Mouse (Mus musculus): ENCODE measurements around the gene Rflnb. TPM values are rescaled to one million over a fixed set of nuclear protein-coding genes. Genes with fewer than 3 reads are reported as not detected.

The Rflnb gene
- polyA plus RNA-seq (2012; ENCODE audit: insufficient read depth, insufficient read length, missing spikeins), result not detected in 2 replicates

DNA sequence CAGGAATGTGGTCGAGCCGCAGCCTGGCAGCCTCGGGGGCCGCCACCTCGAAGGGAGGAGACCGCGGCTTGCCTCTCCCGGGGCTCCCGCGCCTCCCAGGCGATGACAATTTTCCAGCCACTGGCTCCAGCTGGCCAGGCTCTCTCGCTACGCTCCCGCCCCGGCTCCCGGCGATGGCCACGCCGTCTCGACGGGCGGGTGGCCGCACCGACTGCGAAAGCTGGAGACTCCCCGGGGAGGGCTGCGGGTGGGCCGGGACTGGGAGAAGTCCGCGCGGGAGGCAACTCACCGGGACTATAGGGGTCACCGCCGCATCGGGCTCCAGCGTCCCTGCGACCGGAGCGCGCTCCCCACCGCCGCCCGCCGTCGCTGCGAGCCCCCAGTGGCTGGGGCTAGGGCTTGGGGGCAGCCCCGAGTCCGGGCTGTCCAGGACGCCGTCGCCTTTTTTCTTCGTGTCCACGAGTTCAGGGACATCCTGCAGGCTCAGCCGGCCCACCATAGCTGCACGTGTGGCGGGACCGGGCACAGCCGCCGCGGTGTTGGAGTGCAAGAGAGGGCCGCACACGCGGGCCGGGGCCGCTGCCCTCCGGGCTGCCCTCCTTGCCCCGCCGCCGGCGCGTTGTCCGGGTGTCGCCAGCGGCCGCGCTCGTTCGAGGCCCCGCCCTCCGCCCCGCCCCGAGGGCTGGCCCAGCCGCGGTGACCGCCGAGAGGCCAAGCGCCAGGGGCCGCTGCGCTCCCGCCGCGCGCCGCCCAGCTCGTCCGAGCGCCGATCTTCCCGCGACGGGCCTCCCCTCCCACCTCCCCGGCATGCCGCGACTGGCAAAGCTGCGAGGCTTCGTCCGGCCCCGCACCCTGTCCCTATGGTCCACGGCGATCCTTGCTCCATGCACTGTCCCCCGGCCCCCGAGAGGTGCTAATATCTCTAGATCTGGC, at the start of gene Rflnb:
Rflnb (minus strand) TSS at position 644 of the 933 bp plus-strand sequence.
- H3K27ac ChIP-seq (ENCODE audit: insufficient read depth, low read depth, low read length), result no peak within 1 kb of the TSS
- TF ChIP-seq POLR2A (IDR thresholded peaks at IDR 0.05; ENCODE audit: borderline replicate concordance, low read depth, low read length), result no peak
- TF ChIP-seq CTCF (IDR thresholded peaks at IDR 0.05; ENCODE audit: low read depth, low read length), result no peak
- H3K4me3 ChIP-seq (ENCODE audit: insufficient read depth, low read length), result peak within 1 kb of the TSS; percentile 67
- no peaks in the 10 kb centered on the region for H3K4me1 ChIP-seq (ENCODE audit: control insufficient read depth, insufficient read depth, low read length)

DNA sequence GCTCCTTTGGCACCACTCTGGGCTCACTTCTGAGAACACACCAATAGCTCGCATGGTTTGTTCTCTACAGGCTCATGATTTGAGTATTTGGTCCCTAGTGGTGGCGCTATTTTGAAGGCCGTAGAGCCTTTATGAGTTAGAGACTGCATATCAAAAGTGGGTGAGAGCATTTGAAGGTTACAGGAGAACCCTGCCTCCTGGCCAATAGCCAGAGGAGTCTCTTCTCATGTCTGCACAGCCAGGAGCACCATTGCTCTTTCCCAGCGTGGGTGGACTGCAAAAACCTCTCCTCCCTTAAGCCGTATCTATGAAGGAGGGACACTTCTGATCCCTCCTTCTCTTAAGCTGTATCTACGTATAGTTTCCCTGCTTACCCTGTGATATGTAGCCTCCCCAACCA, 49.8 kb upstream of the Rflnb start:
- TF ChIP-seq POLR2A (IDR thresholded peaks at IDR 0.05; ENCODE audit: borderline replicate concordance, low read depth, low read length), result no peak
- TF ChIP-seq CTCF (IDR thresholded peaks at IDR 0.05; ENCODE audit: low read depth, low read length), result no peak
- no peaks in the 10 kb centered on the region for H3K4me1 ChIP-seq (ENCODE audit: control insufficient read depth, insufficient read depth, low read length)
- no peak overlapping the region for H3K27ac ChIP-seq (ENCODE audit: insufficient read depth, low read depth, low read length)
- no peak overlapping the region for H3K4me3 ChIP-seq (ENCODE audit: insufficient read depth, low read length)

DNA sequence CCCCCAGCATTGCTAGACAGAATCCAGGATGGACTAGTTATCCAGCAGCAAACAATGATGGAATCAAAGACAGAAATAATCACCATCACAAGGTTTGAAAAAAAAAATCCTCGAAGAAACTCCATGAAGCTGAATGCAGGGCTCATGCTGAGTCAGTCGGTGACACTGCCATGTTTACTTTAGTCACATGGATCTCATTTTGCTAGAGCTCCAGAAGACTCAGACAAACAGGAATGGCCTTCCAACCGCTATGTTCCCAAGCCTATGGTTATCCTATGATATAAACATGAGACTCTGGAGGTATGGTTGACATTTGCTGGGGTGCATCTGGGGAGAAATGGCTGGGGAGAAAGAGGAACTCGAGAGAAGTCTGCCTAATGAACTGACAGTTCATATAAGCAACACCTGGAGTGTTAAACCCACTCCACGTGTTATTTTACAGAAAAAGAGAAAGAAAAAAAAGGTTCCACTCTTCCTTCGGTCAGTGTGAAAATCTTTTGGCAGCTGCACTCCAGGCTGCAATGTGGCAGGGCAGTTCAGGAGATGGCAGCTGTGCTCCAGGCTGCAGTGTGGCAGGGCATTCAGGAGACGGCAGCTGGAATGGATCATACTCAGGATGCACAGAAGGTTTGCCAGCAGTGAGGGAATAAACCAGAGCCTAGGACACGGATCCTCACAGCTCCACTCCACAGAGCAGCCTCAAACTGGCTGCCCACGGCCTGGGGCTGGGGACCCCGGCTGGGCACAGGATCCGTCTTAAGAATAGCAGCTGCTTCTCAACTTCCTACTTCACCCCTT, 46.9 kb upstream of the Rflnb start:
- Histone ChIP-seq H3K4me1 (ENCODE audit: control insufficient read depth, insufficient read depth, low read length) (no peaks in the 10 kb centered on the region), H3K4me3 (ENCODE audit: insufficient read depth, low read length) (no peak overlapping the region), H3K27ac (ENCODE audit: insufficient read depth, low read depth, low read length) (no peak overlapping the region)
- TF ChIP-seq CTCF (IDR thresholded peaks at IDR 0.05; ENCODE audit: low read depth, low read length) (no peak), POLR2A (IDR thresholded peaks at IDR 0.05; ENCODE audit: borderline replicate concordance, low read depth, low read length) (no peak)

DNA sequence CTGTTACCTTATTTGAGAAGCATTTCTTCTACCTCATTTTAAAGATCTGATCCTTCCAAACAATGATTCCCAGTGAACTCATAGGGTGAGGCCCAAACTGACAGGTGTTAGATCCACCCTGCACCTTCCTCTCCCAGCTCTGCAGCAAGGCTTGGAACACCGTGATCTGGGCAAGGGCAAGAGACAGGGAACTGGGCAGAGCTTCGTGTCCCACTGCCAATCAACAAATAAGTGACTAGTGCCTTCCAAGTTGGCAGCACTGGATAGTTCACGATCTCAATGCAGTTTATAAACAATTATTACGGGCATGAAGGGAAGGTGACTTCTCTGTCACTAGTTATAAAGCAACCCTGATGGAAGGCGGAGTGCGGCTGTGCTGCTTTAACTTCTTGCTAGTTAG, 42.2 kb upstream of the Rflnb start:
- Histone ChIP-seq H3K4me3 (ENCODE audit: insufficient read depth, low read length) (no peak overlapping the region), H3K4me1 (ENCODE audit: control insufficient read depth, insufficient read depth, low read length) (no peaks in the 10 kb centered on the region), H3K27ac (ENCODE audit: insufficient read depth, low read depth, low read length) (no peak overlapping the region)
- TF ChIP-seq POLR2A (IDR thresholded peaks at IDR 0.05; ENCODE audit: borderline replicate concordance, low read depth, low read length), result no peak
- TF ChIP-seq CTCF (IDR thresholded peaks at IDR 0.05; ENCODE audit: low read depth, low read length), result no peak

GRCm38 (mm10) chr11:76066563-76067156, 39.1 kb upstream of the Rflnb start:
- 0 out of 2 replicates have a peak, but pooled peaks cover 3% of the 10 kb centered on the region for H3K4me1 ChIP-seq (ENCODE audit: control insufficient read depth, insufficient read depth, low read length)
- TF ChIP-seq CTCF (IDR thresholded peaks at IDR 0.05; ENCODE audit: low read depth, low read length), result no peak
- TF ChIP-seq POLR2A (IDR thresholded peaks at IDR 0.05; ENCODE audit: borderline replicate concordance, low read depth, low read length), result no peak
- no peak overlapping the region for H3K27ac ChIP-seq (ENCODE audit: insufficient read depth, low read depth, low read length)
- no peak overlapping the region for H3K4me3 ChIP-seq (ENCODE audit: insufficient read depth, low read length)

GRCm38 (mm10) chr11:76065521-76066095, 38.0 kb upstream of the Rflnb start:
- Histone ChIP-seq H3K27ac (ENCODE audit: insufficient read depth, low read depth, low read length) (no peak overlapping the region), H3K4me3 (ENCODE audit: insufficient read depth, low read length) (no peak overlapping the region), H3K4me1 (ENCODE audit: control insufficient read depth, insufficient read depth, low read length) (0 out of 2 replicates have a peak, but pooled peaks cover 3% of the 10 kb centered on the region)
- TF ChIP-seq POLR2A (IDR thresholded peaks at IDR 0.05; ENCODE audit: borderline replicate concordance, low read depth, low read length), result no peak
- TF ChIP-seq CTCF (IDR thresholded peaks at IDR 0.05; ENCODE audit: low read depth, low read length), result no peak

- Histone ChIP-seq H3K4me1 (ENCODE audit: control insufficient read depth, insufficient read depth, low read length) (0 out of 2 replicates have a peak, but pooled peaks cover 3% of the 10 kb centered on the region), H3K27ac (ENCODE audit: insufficient read depth, low read depth, low read length) (no peak overlapping the region), H3K4me3 (ENCODE audit: insufficient read depth, low read length) (no peak overlapping the region)
- TF ChIP-seq CTCF (IDR thresholded peaks at IDR 0.05; ENCODE audit: low read depth, low read length), result no peak
- TF ChIP-seq POLR2A (IDR thresholded peaks at IDR 0.05; ENCODE audit: borderline replicate concordance, low read depth, low read length), result no peak
Measured at GRCm38 (mm10) chr11:76064411-76064810, 36.8 kb upstream of the Rflnb start.

DNA sequence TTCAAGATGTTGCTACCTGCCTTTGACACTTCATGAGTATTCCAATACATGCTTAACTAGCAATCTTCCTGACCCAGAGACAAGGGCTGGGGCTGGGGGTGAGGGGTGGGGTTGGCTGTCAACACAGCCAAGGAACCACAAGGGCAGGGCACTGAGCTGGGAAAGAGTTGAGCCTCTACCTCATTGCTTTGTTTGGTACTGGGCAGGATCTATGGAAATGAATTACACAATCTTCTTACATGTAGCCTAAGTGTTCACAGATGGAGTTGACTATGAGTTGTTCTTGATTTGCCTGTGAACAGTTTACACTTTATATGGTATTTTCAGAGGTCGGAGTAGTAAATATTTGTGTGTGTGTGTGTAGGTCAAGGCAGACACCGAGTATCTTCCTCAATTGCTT, 33.3 kb upstream of the Rflnb start:
- H3K27ac ChIP-seq (ENCODE audit: insufficient read depth, low read depth, low read length), result no peak overlapping the region
- H3K4me3 ChIP-seq (ENCODE audit: insufficient read depth, low read length), result no peak overlapping the region
- H3K4me1 ChIP-seq (ENCODE audit: control insufficient read depth, insufficient read depth, low read length), result 0 out of 2 replicates have a peak, but pooled peaks cover 3% of the 10 kb centered on the region
- no peak for TF ChIP-seq CTCF (IDR thresholded peaks at IDR 0.05; ENCODE audit: low read depth, low read length)

DNA sequence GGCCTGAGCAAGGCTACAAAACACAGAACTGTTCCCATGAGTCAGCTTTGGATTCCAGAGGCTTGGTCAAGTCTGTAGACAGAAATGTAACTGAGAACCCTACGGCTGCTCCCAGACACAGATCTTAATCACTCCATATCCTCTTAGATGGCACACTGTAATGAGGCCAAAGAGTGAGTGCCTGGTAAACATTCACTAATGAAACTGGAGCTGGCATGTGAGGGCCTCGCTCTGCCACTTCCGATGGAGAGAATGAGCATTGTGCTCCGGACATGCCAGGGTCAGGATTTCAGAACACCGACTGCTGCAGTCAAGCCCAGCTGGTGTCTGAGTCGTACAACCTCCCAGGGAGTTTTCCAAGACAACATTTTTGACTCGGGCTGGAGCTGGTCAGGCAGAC, 32.4 kb upstream of the Rflnb start:
- no peak overlapping the region for H3K27ac ChIP-seq (ENCODE audit: insufficient read depth, low read depth, low read length)
- TF ChIP-seq POLR2A (IDR thresholded peaks at IDR 0.05; ENCODE audit: borderline replicate concordance, low read depth, low read length) (no peak), CTCF (IDR thresholded peaks at IDR 0.05; ENCODE audit: low read depth, low read length) (no peak)
- no peak overlapping the region for H3K4me3 ChIP-seq (ENCODE audit: insufficient read depth, low read length)
- 0 out of 2 replicates have a peak, but pooled peaks cover 3% of the 10 kb centered on the region for H3K4me1 ChIP-seq (ENCODE audit: control insufficient read depth, insufficient read depth, low read length)

Measured in bone marrow macrophage, adult 2 months (primary cell).